9 mouse cellular contexts compared by ENCODE assay signal in genomic region chr9:75430822-75431621, GRCm38 (mm10). TPM values are rescaled to one million over a fixed set of nuclear protein-coding genes. Genes with fewer than 3 reads are reported as not detected.
A peak's percentile ranks its signal among the peaks of the same experiment; 100 is the strongest.
DNase-seq lines count a peak whose midpoint lies in the region; ATAC-seq lines count a peak whose summit lies in the region.
"Had no signal": no experiment of that assay in that cellular context is flagged by ENCODE, and none has a peak within 500 bp of the region (broad histone marks: within the 10 kb centered on the region; RNA-seq: fewer than 3 reads in every experiment).

No protein-coding gene starts in this region.

- H3K4me3 ChIP-seq in hindbrain, embryonic 11.5 days (ENCODE audit: low read depth, low read length) = no peak overlapping the region
- H3K4me3 ChIP-seq in forebrain, embryonic 16.5 days (replicated peaks; ENCODE audit: low read length) = no peak overlapping the region
- H3K4me3 ChIP-seq: stomach, embryonic 15.5 days had no signal

- intact Hi-C loops in heart, postnatal 10 days (cut with DNase I) = no loop called here

- no peak overlapping the region for H3K27ac ChIP-seq in hindbrain, embryonic 11.5 days (ENCODE audit: low read depth, low read length)
- H3K27ac ChIP-seq in forebrain, embryonic 16.5 days (ENCODE audit: low read length) = no peak overlapping the region
- H3K27ac ChIP-seq: stomach, embryonic 15.5 days had no signal

- H3K36me3 ChIP-seq in hindbrain, embryonic 11.5 days (ENCODE audit: control insufficient read depth, insufficient read depth, low read length) = no peaks in the 10 kb centered on the region
- H3K36me3 ChIP-seq in forebrain, embryonic 16.5 days (ENCODE audit: control insufficient read depth, insufficient read depth) = no peaks in the 10 kb centered on the region
- H3K36me3 ChIP-seq: stomach, embryonic 15.5 days had no signal

- DNase-seq in spleen, adult 12 weeks (ENCODE audit: low spot score) = peak; percentile 22
- DNase-seq in spleen, adult 18-20 months = no peak
- peak; percentile 52 to 75 for DNase-seq in cerebellum, postnatal 10 days
- DNase-seq in heart, postnatal 10 days = peak; percentile 74 to 79
- DNase-seq in hindbrain, embryonic 11.5 days (ENCODE audit: low spot score) = no peak
- DNase-seq in kidney, postnatal 36 days = no peak
- DNase-seq: layer of hippocampus, postnatal 36 days had no signal

- H3K4me1 ChIP-seq in hindbrain, embryonic 11.5 days (replicated peaks; ENCODE audit: control insufficient read depth, insufficient read depth, low read length) = 0 out of 2 replicates have a peak, but pooled peaks cover 2% of the 10 kb centered on the region
- H3K4me1 ChIP-seq in forebrain, embryonic 16.5 days (replicated peaks; ENCODE audit: control insufficient read depth, insufficient read depth, low read length) = peaks cover 4% of the 10 kb centered on the region; the same call in 1 of the 2 replicates
- H3K4me1 ChIP-seq: stomach, embryonic 15.5 days had no signal

- H3K9ac ChIP-seq in hindbrain, embryonic 11.5 days (ENCODE audit: low read depth, low read length) = no peak overlapping the region
- no peak overlapping the region for H3K9ac ChIP-seq in forebrain, embryonic 16.5 days (replicated peaks; ENCODE audit: low read depth, low read length)
- H3K9ac ChIP-seq: stomach, embryonic 15.5 days had no signal

- 81% methylated on average over 16 of the region's 16 CpGs for WGBS in hindbrain, embryonic 11.5 days
- WGBS in forebrain, embryonic 16.5 days = 73% methylated on average over 16 of the region's 16 CpGs

- H3K9me3 ChIP-seq in hindbrain, embryonic 11.5 days (ENCODE audit: control insufficient read depth, low read length) = no peaks in the 10 kb centered on the region
- no peaks in the 10 kb centered on the region for H3K9me3 ChIP-seq in forebrain, embryonic 16.5 days (ENCODE audit: control insufficient read depth, low read length)
- H3K9me3 ChIP-seq: stomach, embryonic 15.5 days had no signal

- H3K27me3 ChIP-seq in hindbrain, embryonic 11.5 days (ENCODE audit: control insufficient read depth, insufficient read depth, low read length) = no peaks in the 10 kb centered on the region
- no peaks in the 10 kb centered on the region for H3K27me3 ChIP-seq in forebrain, embryonic 16.5 days (replicated peaks; ENCODE audit: control insufficient read depth, insufficient read depth, low read length)
- H3K27me3 ChIP-seq: stomach, embryonic 15.5 days had no signal

- H3K4me2 ChIP-seq in hindbrain, embryonic 11.5 days (replicated peaks; ENCODE audit: low read depth, low read length) = no peak overlapping the region
- H3K4me2 ChIP-seq in forebrain, embryonic 16.5 days (ENCODE audit: low read length) = no peak overlapping the region
- H3K4me2 ChIP-seq: stomach, embryonic 15.5 days had no signal

- no peak for ATAC-seq in hindbrain, embryonic 11.5 days (ENCODE audit: low FRiP score)
- no peak for ATAC-seq in forebrain, embryonic 16.5 days

RNA-seq across cellular contexts. Expression of gene Leo1, which starts 10.3 kb away (rescaled TPM):
- 10 to 100 TPM; 21.8 to 23.2 TPM for total RNA-seq in heart, postnatal 10 days (2021)
- polyA plus RNA-seq in hindbrain, embryonic 11.5 days (2014; fragmentation: Nextera tagmentation; extraction: Ambion mirVana) = 48.5 and 53.2 TPM in 2 replicates
- 41.9 and 43.7 TPM in 2 replicates for polyA plus RNA-seq in forebrain, embryonic 16.5 days (2015; fragmentation: Nextera tagmentation; extraction: Ambion mirVana)

RNA-seq across cellular contexts. Expression of gene Mapk6, which starts 21.2 kb away (rescaled TPM):
- total RNA-seq in heart, postnatal 10 days (2021) = 10 to 100 TPM; 47.8 to 49.8 TPM
- 198 and 217 TPM in 2 replicates for polyA plus RNA-seq in hindbrain, embryonic 11.5 days (2014; fragmentation: Nextera tagmentation; extraction: Ambion mirVana)
- polyA plus RNA-seq in forebrain, embryonic 16.5 days (2015; fragmentation: Nextera tagmentation; extraction: Ambion mirVana) = 139 and 141 TPM in 2 replicates

Comparison
In these comparisons a context has a peak if more than half of its experiments do, and no peak if none do; other contexts are left out.
1. DNase-seq: peak in spleen, adult 12 weeks (single experiment), cerebellum, postnatal 10 days (2 of 2) and heart, postnatal 10 days (2 of 2); none in spleen, adult 18-20 months (0 of 2), hindbrain, embryonic 11.5 days (single experiment) and kidney, postnatal 36 days (0 of 2).